Mouse (Mus musculus) intestine, postnatal 0 days (tissue): ENCODE data around the gene Nrxn1. TPM values are rescaled to one million over a fixed set of nuclear protein-coding genes. Genes with fewer than 3 reads are reported as not detected.

Experiments used
- ATAC-seq: fragments of 200-750 bp; cut with Nextera tagmentation; 2 replicates; pipeline ENCODE4 v1.8.0; 2017; ENCODE audit warnings: mild to moderate bottlenecking, moderate TSS enrichment, moderate library complexity
- H3K27ac ChIP-seq: fragments of 300-500 bp; sonication (generic); 2 replicates; pipeline ENCODE4 v1.5.1; 2014; ENCODE audit warnings: mild to moderate bottlenecking, low read depth, low read length, moderate library complexity
- H3K27me3 ChIP-seq: fragments of 300-500 bp; sonication (generic); replicated peaks from 2 replicates; pipeline ENCODE4 v1.6.1; 2014; ENCODE audit warnings: low read length, mixed read lengths; ENCODE audit not compliant: control insufficient read depth, insufficient read depth
- H3K36me3 ChIP-seq: fragments of 300-500 bp; sonication (generic); 2 replicates; pipeline ENCODE4 v1.6.1; 2014; ENCODE audit warnings: mild to moderate bottlenecking, moderate library complexity; ENCODE audit not compliant: control insufficient read depth, insufficient read depth
- H3K4me1 ChIP-seq: fragments of 300-500 bp; sonication (generic); replicated peaks from 2 replicates; pipeline ENCODE4 v1.6.1; 2014; ENCODE audit warnings: antibody characterized with exemption, low read length, mixed read lengths; ENCODE audit not compliant: control insufficient read depth, insufficient read depth
- H3K4me2 ChIP-seq: fragments of 300-500 bp; sonication (generic); replicated peaks from 2 replicates; pipeline ENCODE4 v1.6.1; 2014; ENCODE audit warnings: low read depth, mild to moderate bottlenecking, moderate library complexity
- H3K4me3 ChIP-seq: fragments of 300-500 bp; sonication (generic); 2 replicates; pipeline ENCODE4 v1.5.1; 2014; ENCODE audit warnings: low read depth, low read length
- H3K9ac ChIP-seq: fragments of 300-500 bp; sonication (generic); 2 replicates; pipeline ENCODE4 v1.6.1; 2014; ENCODE audit warnings: mild to moderate bottlenecking, low read depth, low read length
- H3K9me3 ChIP-seq: fragments of 300-500 bp; sonication (generic); 2 replicates; pipeline ENCODE4 v1.6.1; 2016; ENCODE audit warnings: mixed run types; ENCODE audit not compliant: control insufficient read depth
- CTCF ChIP-seq: sonication (generic); IDR thresholded peaks from 2 replicates; pipeline ENCODE4 v1.5.1; 2016; ENCODE audit warnings: low read depth, mild to moderate bottlenecking, control low read depth, antibody characterized with exemption, moderate library complexity
- WGBS: fragments of 180-500 bp; shearing (Covaris S2); extraction: QIAGEN DNeasy Blood & Tissue Kit; methylation state at CpG from one replicate; pipeline ENCODE4 v1.1.7; 2014; 5-methylcytosine and 5-hydroxymethylcytosine counted together
- polyA plus RNA-seq: library from polyadenylated mRNA; unstranded; fragments of >200 nt; fragmentation: Nextera tagmentation; extraction: Ambion mirVana; gene quantifications from 2 replicates; pipeline ENCODE4 v1.2.1, GENCODE M21; 2015

The Nrxn1 gene
- polyA plus RNA-seq, 1 experiment from 2014 or later, result 0.99 TPM

DNA sequence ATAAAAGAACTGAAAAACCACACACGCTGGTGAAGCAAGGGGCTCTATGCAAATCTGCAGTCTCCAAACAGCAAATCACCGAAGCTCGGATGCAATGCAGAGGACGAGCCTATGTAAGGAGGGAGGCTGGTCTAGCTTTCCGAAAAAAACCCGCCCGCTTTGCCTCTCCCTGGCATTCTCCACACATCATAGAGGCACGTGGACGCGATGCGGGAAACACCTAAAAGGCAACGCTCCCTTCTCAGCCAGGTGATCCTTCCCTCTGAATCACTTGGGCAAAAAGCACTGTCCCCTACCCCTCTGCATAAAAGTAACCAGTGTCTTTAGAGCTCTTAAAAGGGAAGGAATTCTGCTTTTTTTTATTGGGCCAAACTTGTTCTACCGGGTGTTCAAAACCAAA is 637.0 kb downstream of the Nrxn1 start:
- no peaks in the 10 kb centered on the region for H3K36me3 ChIP-seq
- TF ChIP-seq CTCF, result no peak
- no peaks in the 10 kb centered on the region for H3K4me1 ChIP-seq
- WGBS, result 1% methylated on average over 13 of the region's 13 CpGs
- H3K9me3 ChIP-seq, result no peaks in the 10 kb centered on the region
- H3K27ac ChIP-seq, result no peak overlapping the region
- no peak overlapping the region for H3K9ac ChIP-seq
- peak overlapping the region; percentile 36 for H3K4me3 ChIP-seq
- no peak for ATAC-seq
- H3K27me3 ChIP-seq, result peaks cover 24% of the 10 kb centered on the region
- peak overlapping the region; percentile 62 for H3K4me2 ChIP-seq

DNA sequence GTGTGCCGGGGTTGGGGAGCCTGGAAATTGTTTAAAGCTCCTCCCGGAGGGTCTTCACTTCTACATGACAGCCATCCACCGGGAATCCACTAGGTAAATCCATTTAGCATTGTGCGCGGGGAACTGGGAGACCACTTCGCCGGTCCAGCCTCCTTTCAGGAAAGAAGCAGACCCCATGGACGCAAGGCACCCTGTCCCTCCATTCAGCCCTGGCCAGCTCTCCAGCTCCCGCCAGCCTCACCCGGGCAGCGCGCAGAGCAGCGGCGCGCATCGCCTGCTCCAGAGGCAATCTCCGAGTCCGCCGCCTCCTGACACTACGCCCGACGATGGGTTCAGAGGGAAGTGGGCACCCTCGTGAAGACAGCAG is 637.5 kb downstream of the Nrxn1 start:
- no peaks in the 10 kb centered on the region for H3K9me3 ChIP-seq
- H3K4me2 ChIP-seq, result peak overlapping the region; percentile 62
- no peaks in the 10 kb centered on the region for H3K36me3 ChIP-seq
- peak overlapping the region; percentile 36 for H3K4me3 ChIP-seq
- H3K27me3 ChIP-seq, result peaks cover 24% of the 10 kb centered on the region
- TF ChIP-seq CTCF, result no peak
- H3K4me1 ChIP-seq, result no peaks in the 10 kb centered on the region
- H3K9ac ChIP-seq, result 0 out of 2 replicates have a peak overlapping the region, but pooled peaks have one; percentile 22
- ATAC-seq, result no peak
- H3K27ac ChIP-seq, result no peak overlapping the region
- under 1% methylated on average over 23 of the region's 23 CpGs for WGBS

DNA sequence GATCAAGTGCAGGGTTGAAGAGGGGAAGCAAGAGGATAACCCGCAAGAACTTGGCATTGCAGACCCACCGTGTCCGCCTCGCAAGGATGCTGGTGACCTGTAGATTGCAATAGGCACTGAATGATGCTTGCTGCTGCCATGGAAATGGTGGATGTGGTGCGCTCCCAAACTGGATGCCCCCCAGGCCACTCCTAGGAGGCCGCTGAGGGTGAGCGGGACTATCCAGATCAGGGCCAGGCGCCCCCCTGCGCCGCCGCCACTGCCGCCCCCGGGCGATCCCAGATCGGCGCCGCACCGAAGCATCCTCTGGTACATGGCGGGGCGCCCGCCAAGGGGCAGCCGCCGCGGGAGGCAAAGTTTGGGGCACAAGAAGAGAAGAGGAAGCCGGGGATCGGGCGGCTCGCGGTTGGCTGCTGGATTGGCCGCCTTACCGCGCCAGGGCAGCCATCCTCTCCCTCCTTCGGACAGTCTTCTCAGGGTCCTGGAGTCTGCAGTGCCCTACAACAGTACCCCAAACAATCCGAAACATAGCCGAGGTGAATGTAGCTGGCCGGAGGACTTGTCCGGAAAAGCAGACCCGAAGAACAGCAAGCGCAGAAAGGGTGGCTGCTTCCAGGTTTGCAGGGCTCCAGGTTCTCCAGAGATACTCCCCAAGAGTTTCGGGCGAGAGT is 638.0 kb downstream of the Nrxn1 start:
- Histone ChIP-seq H3K27ac (no peak overlapping the region), H3K4me3 (peak overlapping the region; percentile 36), H3K36me3 (no peaks in the 10 kb centered on the region), H3K9ac (0 out of 2 replicates have a peak overlapping the region, but pooled peaks have one; percentile 22), H3K27me3 (peaks cover 24% of the 10 kb centered on the region), H3K4me1 (no peaks in the 10 kb centered on the region), H3K9me3 (no peaks in the 10 kb centered on the region), H3K4me2 (peak overlapping the region; percentile 62)
- no peak for ATAC-seq
- WGBS, result 1% methylated on average over 41 of the region's 41 CpGs
- TF ChIP-seq CTCF, result no peak

DNA sequence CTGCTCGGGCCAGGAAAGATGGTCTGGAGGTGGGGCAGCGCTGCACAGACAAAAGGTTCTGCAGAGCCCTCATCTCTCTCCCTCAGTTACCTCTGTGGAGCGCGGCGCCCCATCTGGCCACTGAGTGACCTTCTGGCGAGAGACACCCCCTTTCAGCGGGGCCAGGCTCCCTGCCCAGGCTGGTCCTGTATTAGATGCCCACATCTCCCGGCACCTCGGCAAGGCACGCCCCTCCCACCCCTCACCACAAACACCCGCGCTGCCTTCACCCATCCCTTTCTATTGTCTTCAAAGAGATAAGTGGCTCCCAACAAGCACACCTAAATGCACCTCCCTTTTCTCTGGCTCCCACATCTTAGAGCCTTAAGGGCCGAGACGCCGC is 638.5 kb downstream of the Nrxn1 start:
- H3K4me2 ChIP-seq, result peak overlapping the region; percentile 62
- no peak overlapping the region for H3K9ac ChIP-seq
- no peak overlapping the region for H3K4me3 ChIP-seq
- no peak for ATAC-seq
- 3% methylated on average over 15 of the region's 15 CpGs for WGBS
- H3K27ac ChIP-seq, result no peak overlapping the region
- no peak for TF ChIP-seq CTCF
- peaks cover 24% of the 10 kb centered on the region for H3K27me3 ChIP-seq
- no peaks in the 10 kb centered on the region for H3K9me3 ChIP-seq
- no peaks in the 10 kb centered on the region for H3K36me3 ChIP-seq
- H3K4me1 ChIP-seq, result no peaks in the 10 kb centered on the region

DNA sequence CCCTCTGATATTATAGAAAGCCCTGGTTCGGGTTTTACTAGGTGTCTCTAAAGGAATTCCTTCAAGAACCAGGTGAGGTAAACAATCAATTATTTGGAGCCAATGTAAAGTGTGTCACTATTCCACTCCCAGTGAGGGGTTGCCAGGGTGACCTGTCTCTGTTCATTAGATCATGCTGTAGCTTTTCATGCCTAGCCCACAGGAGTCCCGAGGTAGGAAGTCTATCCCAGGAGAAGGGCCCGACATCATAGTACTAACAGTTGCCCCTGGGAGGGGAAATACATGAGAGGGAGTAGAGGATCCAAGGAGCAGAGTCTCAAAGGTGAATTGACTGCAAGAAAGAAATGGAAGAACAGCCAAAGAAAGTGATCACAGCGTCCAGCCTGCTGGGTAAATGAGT is 639.6 kb downstream of the Nrxn1 start:
- Histone ChIP-seq H3K9ac (no peak overlapping the region), H3K27ac (no peak overlapping the region), H3K9me3 (no peaks in the 10 kb centered on the region), H3K4me1 (no peaks in the 10 kb centered on the region), H3K4me2 (no peak overlapping the region), H3K4me3 (no peak overlapping the region), H3K27me3 (peaks cover 24% of the 10 kb centered on the region), H3K36me3 (no peaks in the 10 kb centered on the region)
- no peak for TF ChIP-seq CTCF
- no peak for ATAC-seq
- 46% methylated on average over 4 of the region's 4 CpGs for WGBS

DNA sequence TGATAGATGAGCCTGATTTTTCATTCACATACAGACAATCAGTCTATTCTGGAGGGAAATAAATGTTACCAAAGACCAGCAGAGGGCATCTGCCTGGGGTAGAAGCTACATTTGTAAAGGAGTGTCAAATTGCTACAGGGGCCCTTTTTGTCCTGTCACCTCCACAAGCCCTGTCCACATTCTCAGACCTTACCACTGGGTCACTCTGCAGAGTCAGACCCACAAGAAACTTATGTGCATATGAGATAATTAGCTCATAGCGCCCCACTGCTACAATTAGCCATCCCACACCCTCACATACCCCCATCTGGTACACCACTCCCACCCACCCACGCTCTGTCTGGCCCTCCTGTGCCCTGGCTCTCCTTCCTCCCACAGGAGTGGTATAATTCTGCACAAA is 640.1 kb downstream of the Nrxn1 start:
- Histone ChIP-seq H3K4me1 (no peaks in the 10 kb centered on the region), H3K9ac (no peak overlapping the region), H3K9me3 (no peaks in the 10 kb centered on the region), H3K36me3 (no peaks in the 10 kb centered on the region), H3K27ac (no peak overlapping the region), H3K27me3 (peaks cover 24% of the 10 kb centered on the region), H3K4me2 (no peak overlapping the region), H3K4me3 (no peak overlapping the region)
- peak; percentile 30; the same call in 1 of the 2 replicates for TF ChIP-seq CTCF
- 70% methylated on average over 2 of the region's 2 CpGs for WGBS
- ATAC-seq, result no peak
